Mouse (Mus musculus) midbrain, embryonic 13.5 days (tissue): ENCODE data around the gene Pex16. TPM values are rescaled to one million over a fixed set of nuclear protein-coding genes. Genes with fewer than 3 reads are reported as not detected.

Source experiments
- ATAC-seq: fragments of 200-750 bp; cut with Nextera tagmentation; 2 replicates; pipeline ENCODE4 v1.8.0; 2017; ENCODE audit warnings: mild to moderate bottlenecking, moderate TSS enrichment, moderate library complexity
- H3K27ac ChIP-seq: fragments of 300-500 bp; sonication (generic); 2 replicates; pipeline ENCODE4 v1.5.1; 2015; ENCODE audit warnings: inconsistent platforms, mild to moderate bottlenecking, moderate library complexity
- H3K27me3 ChIP-seq: fragments of 300-500 bp; sonication (generic); 2 replicates; pipeline ENCODE4 v1.6.1; 2015; ENCODE audit warnings: mild to moderate bottlenecking, inconsistent platforms
- H3K36me3 ChIP-seq: fragments of 300-500 bp; sonication (generic); 2 replicates; pipeline ENCODE4 v1.6.1; 2015; ENCODE audit warnings: mild to moderate bottlenecking, inconsistent platforms
- H3K4me1 ChIP-seq: fragments of 300-500 bp; sonication (generic); replicated peaks from 2 replicates; pipeline ENCODE4 v1.6.1; 2015; ENCODE audit warnings: inconsistent platforms
- H3K4me2 ChIP-seq: fragments of 300-500 bp; sonication (generic); replicated peaks from 2 replicates; pipeline ENCODE4 v1.6.1; 2015; ENCODE audit warnings: moderate library complexity, mild to moderate bottlenecking, inconsistent platforms
- H3K4me3 ChIP-seq: fragments of 300-500 bp; sonication (generic); replicated peaks from 2 replicates; pipeline ENCODE4 v1.5.1; 2015; ENCODE audit warnings: mild to moderate bottlenecking, inconsistent platforms
- H3K9ac ChIP-seq: fragments of 300-500 bp; sonication (generic); replicated peaks from 2 replicates; pipeline ENCODE4 v1.6.1; 2015; ENCODE audit warnings: mild to moderate bottlenecking, inconsistent platforms
- H3K9me3 ChIP-seq: fragments of 300-500 bp; sonication (generic); 2 replicates; pipeline ENCODE4 v1.6.1; 2016; ENCODE audit warnings: mild to moderate bottlenecking, inconsistent platforms
- WGBS: fragments of 180-500 bp; shearing (Covaris S2); methylation state at CpG from one replicate; pipeline ENCODE4 v1.1.7; 2015; 5-methylcytosine and 5-hydroxymethylcytosine counted together
- polyA plus RNA-seq: library from polyadenylated mRNA; unstranded; fragments of >200 nt; fragmentation: Nextera tagmentation; extraction: Ambion mirVana; gene quantifications from 2 replicates; pipeline ENCODE4 v1.2.1, GENCODE M21; 2015

Gene Pex16
- polyA plus RNA-seq, 1 experiment from 2014 or later, result 36.0 TPM

- H3K9me3 ChIP-seq, result no peaks in the 10 kb centered on the region
- no peaks in the 10 kb centered on the region for H3K27me3 ChIP-seq
- 19% methylated on average over 5 of the region's 5 CpGs for WGBS
- no peak for ATAC-seq
- no peak overlapping the region for H3K4me3 ChIP-seq
- H3K27ac ChIP-seq, result peak overlapping the region; percentile 16; the same call in 1 of the 2 replicates
- H3K4me1 ChIP-seq, result peaks cover 7% of the 10 kb centered on the region; the same call in 1 of the 2 replicates
- H3K9ac ChIP-seq, result no peak overlapping the region
- peaks cover 68% of the 10 kb centered on the region for H3K36me3 ChIP-seq
- no peak overlapping the region for H3K4me2 ChIP-seq
These were observed 21.1 kb upstream of the Pex16 start for GRCm38 (mm10) chr2:92353402-92353801.

GRCm38 (mm10) chr2:92354224-92354623 lies 20.3 kb upstream of the Pex16 start:
- Histone ChIP-seq H3K4me2 (no peak overlapping the region), H3K9me3 (no peaks in the 10 kb centered on the region), H3K9ac (no peak overlapping the region), H3K36me3 (peaks cover 68% of the 10 kb centered on the region), H3K4me1 (peaks cover 7% of the 10 kb centered on the region; the same call in 1 of the 2 replicates), H3K4me3 (no peak overlapping the region), H3K27ac (no peak overlapping the region), H3K27me3 (no peaks in the 10 kb centered on the region)
- WGBS, result 73% methylated on average over 6 of the region's 6 CpGs
- no peak for ATAC-seq

GRCm38 (mm10) chr2:92359301-92359700 lies 15.2 kb upstream of the Pex16 start:
- H3K36me3 ChIP-seq, result peaks cover 68% of the 10 kb centered on the region
- H3K9ac ChIP-seq, result no peak overlapping the region
- no peak overlapping the region for H3K4me2 ChIP-seq
- no peaks in the 10 kb centered on the region for H3K27me3 ChIP-seq
- H3K4me3 ChIP-seq, result no peak overlapping the region
- no peak overlapping the region for H3K27ac ChIP-seq
- H3K9me3 ChIP-seq, result no peaks in the 10 kb centered on the region
- ATAC-seq, result no peak
- 98% methylated on average over 2 of the region's 2 CpGs for WGBS
- no peaks in the 10 kb centered on the region for H3K4me1 ChIP-seq

- Histone ChIP-seq H3K36me3 (peaks cover 71% of the 10 kb centered on the region), H3K27ac (no peak overlapping the region)
- ATAC-seq, result no peak
These were observed 14.2 kb upstream of the Pex16 start for GRCm38 (mm10) chr2:92360186-92360823.

GRCm38 (mm10) chr2:92360893-92361292 lies 13.6 kb upstream of the Pex16 start:
- Histone ChIP-seq H3K4me2 (no peak overlapping the region), H3K36me3 (peaks cover 68% of the 10 kb centered on the region), H3K27ac (no peak overlapping the region), H3K4me3 (no peak overlapping the region), H3K9me3 (no peaks in the 10 kb centered on the region), H3K9ac (no peak overlapping the region), H3K27me3 (no peaks in the 10 kb centered on the region), H3K4me1 (no peaks in the 10 kb centered on the region)
- WGBS, result 20% methylated on average over 12 of the region's 12 CpGs
- no peak for ATAC-seq

More at GRCm38 (mm10) chr2:92360186-92360823, 14.2 kb upstream of the Pex16 start:
- H3K4me2 ChIP-seq, result no peak overlapping the region
- H3K27me3 ChIP-seq, result no peaks in the 10 kb centered on the region
- H3K4me1 ChIP-seq, result no peaks in the 10 kb centered on the region
- no peak overlapping the region for H3K9ac ChIP-seq
- H3K9me3 ChIP-seq, result no peaks in the 10 kb centered on the region
- no peak overlapping the region for H3K4me3 ChIP-seq
- 73% methylated on average over 25 of the region's 25 CpGs for WGBS

GRCm38 (mm10) chr2:92361795-92362194 lies 12.7 kb upstream of the Pex16 start:
- H3K27ac ChIP-seq, result no peak overlapping the region
- H3K4me3 ChIP-seq, result no peak overlapping the region
- H3K27me3 ChIP-seq, result no peaks in the 10 kb centered on the region
- H3K9ac ChIP-seq, result no peak overlapping the region
- H3K4me1 ChIP-seq, result no peaks in the 10 kb centered on the region
- H3K4me2 ChIP-seq, result no peak overlapping the region
- peaks cover 69% of the 10 kb centered on the region for H3K36me3 ChIP-seq
- WGBS, result 84% methylated on average over 8 of the region's 8 CpGs
- no peaks in the 10 kb centered on the region for H3K9me3 ChIP-seq
- ATAC-seq, result no peak

- H3K4me2 ChIP-seq, result no peak overlapping the region
- no peak overlapping the region for H3K27ac ChIP-seq
- no peaks in the 10 kb centered on the region for H3K9me3 ChIP-seq
- H3K9ac ChIP-seq, result no peak overlapping the region
- H3K4me1 ChIP-seq, result no peaks in the 10 kb centered on the region
- no peak for ATAC-seq
- H3K4me3 ChIP-seq, result no peak overlapping the region
- peaks cover 62% of the 10 kb centered on the region for H3K36me3 ChIP-seq
- no peaks in the 10 kb centered on the region for H3K27me3 ChIP-seq
- 96% methylated on average over 6 of the region's 6 CpGs for WGBS
These were observed 11.8 kb upstream of the Pex16 start for GRCm38 (mm10) chr2:92362571-92363228.

- Histone ChIP-seq H3K4me3 (no peak overlapping the region), H3K4me1 (no peaks in the 10 kb centered on the region), H3K27ac (no peak overlapping the region), H3K9me3 (no peaks in the 10 kb centered on the region), H3K9ac (no peak overlapping the region), H3K36me3 (peaks cover 48% of the 10 kb centered on the region), H3K27me3 (peaks cover 7% of the 10 kb centered on the region), H3K4me2 (no peak overlapping the region)
- WGBS, result 88% methylated on average over 4 of the region's 4 CpGs
- no peak for ATAC-seq
These were observed 10.4 kb upstream of the Pex16 start for GRCm38 (mm10) chr2:92364086-92364485.

GRCm38 (mm10) chr2:92365568-92365967 lies 8.9 kb upstream of the Pex16 start:
- H3K27me3 ChIP-seq, result peaks cover 22% of the 10 kb centered on the region
- H3K27ac ChIP-seq, result no peak overlapping the region
- 96% methylated on average over 10 of the region's 10 CpGs for WGBS
- no peak overlapping the region for H3K9ac ChIP-seq
- no peak overlapping the region for H3K4me3 ChIP-seq
- peaks cover 9% of the 10 kb centered on the region for H3K4me1 ChIP-seq
- peaks cover 33% of the 10 kb centered on the region for H3K36me3 ChIP-seq
- H3K4me2 ChIP-seq, result no peak overlapping the region
- no peaks in the 10 kb centered on the region for H3K9me3 ChIP-seq
- ATAC-seq, result no peak

GRCm38 (mm10) chr2:92367383-92368029 lies 7.0 kb upstream of the Pex16 start:
- H3K9ac ChIP-seq, result no peak overlapping the region
- H3K27ac ChIP-seq, result no peak overlapping the region
- 52% methylated on average over 20 of the region's 20 CpGs for WGBS
- ATAC-seq, result no peak
- H3K4me3 ChIP-seq, result no peak overlapping the region
- H3K4me1 ChIP-seq, result peaks cover 28% of the 10 kb centered on the region
- H3K36me3 ChIP-seq, result peaks cover 23% of the 10 kb centered on the region
- H3K27me3 ChIP-seq, result peaks cover 35% of the 10 kb centered on the region
- H3K4me2 ChIP-seq, result no peak overlapping the region
- H3K9me3 ChIP-seq, result no peaks in the 10 kb centered on the region

- Histone ChIP-seq H3K9me3 (no peaks in the 10 kb centered on the region), H3K27me3 (peaks cover 35% of the 10 kb centered on the region), H3K36me3 (peaks cover 3% of the 10 kb centered on the region; the same call in 1 of the 2 replicates), H3K9ac (peak overlapping the region; percentile 55), H3K4me1 (peaks cover 49% of the 10 kb centered on the region), H3K4me3 (peak overlapping the region; percentile 33), H3K4me2 (peak overlapping the region; percentile 62), H3K27ac (no peak overlapping the region)
- no peak for ATAC-seq
- 12% methylated on average over 19 of the region's 19 CpGs for WGBS
These were observed 4.1 kb upstream of the Pex16 start for GRCm38 (mm10) chr2:92370375-92370774.
